Mouse (Mus musculus): ENCODE results near the gene Atxn1.

DNA sequence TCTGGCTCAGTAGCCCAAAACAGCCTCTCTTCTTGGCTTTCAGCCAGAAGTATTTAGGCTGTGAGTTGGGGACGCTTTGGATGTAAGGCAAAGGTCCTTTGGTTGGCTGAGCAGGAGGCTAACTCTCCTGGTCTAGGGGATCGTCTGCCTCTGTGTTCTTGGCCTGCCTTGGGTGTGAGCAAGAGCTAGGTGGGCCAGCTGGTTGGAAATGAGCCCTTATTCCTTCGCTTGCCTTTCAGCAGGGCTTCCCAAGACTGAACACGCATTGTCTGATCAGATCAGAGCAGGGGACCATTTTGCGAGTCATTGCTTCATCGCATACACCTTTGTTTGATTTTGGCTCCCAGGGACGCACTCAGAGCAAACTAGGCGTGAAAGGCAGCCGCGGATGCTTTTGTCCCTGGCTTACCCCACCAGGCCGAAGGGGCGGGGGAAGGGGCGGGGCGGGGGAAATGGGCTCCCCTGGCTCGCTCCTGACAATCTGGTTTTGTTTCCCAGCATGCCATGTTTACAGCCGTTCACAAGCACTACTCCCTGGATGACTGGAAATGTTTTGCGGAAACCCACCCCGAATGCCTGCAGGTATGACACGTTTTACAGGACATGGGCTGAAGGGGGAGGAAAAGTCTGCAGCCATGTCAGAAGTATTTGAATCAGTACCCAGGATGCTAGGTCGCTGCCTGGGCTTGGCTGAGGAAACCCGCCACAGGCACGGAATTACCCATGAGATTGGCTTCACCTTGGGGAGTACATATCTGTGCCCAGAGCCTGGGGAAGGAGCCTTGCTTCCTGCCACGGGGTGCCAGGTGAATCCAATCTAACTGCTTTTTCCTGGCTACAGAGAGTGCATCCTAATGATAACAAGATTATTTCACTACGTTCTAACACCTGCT is 448.1 kb downstream of the Atxn1 start:
- TF ChIP-seq GATA1 (IDR thresholded peaks at IDR 0.05; ENCODE audit: borderline replicate concordance, low read length) (no peak), CTCF (IDR thresholded peaks at IDR 0.05; ENCODE audit: low read depth, low read length) (no peak), POLR2AphosphoS5 (IDR thresholded peaks at IDR 0.05; ENCODE audit: insufficient replicate concordance, low read depth, low read length) (no peak), GATA2 (IDR thresholded peaks at IDR 0.05; ENCODE audit: borderline replicate concordance, low read depth, low read length) (no peak)
